In genomic region chr6:144929959-144930358, GRCm38 (mm10) we compare ENCODE assay signal across 28 mouse cellular contexts.
A peak's percentile ranks its signal among the peaks of the same experiment; 100 is the strongest.
DNase-seq lines count a peak whose midpoint lies in the region; ATAC-seq and TF ChIP-seq lines count a peak whose summit lies in the region.
"Had no signal": no experiment of that assay in that cellular context is flagged by ENCODE, and none has a peak within 500 bp of the region (broad histone marks: within the 10 kb centered on the region; RNA-seq: fewer than 3 reads in every experiment).

No protein-coding gene starts in this region.

- no peak overlapping the region for H3K9ac ChIP-seq in liver, postnatal 0 days (replicated peaks)
- H3K9ac ChIP-seq in neural tube, embryonic 14.5 days (replicated peaks; ENCODE audit: low read depth, low read length) = no peak overlapping the region
- H3K9ac ChIP-seq in neural tube, embryonic 15.5 days (replicated peaks) = no peak overlapping the region
- no peak overlapping the region for H3K9ac ChIP-seq in forebrain, embryonic 15.5 days (replicated peaks)
- no peak overlapping the region for H3K9ac ChIP-seq in stomach, postnatal 0 days (ENCODE audit: low read length)
- H3K9ac ChIP-seq: embryonic facial prominence, embryonic 12.5 days; heart, embryonic 15.5 days; hindbrain, embryonic 12.5 days; kidney, embryonic 15.5 days; liver, embryonic 15.5 days; lung, embryonic 15.5 days; neural tube, embryonic 12.5 days had no signal

- H3K36me3 ChIP-seq in liver, postnatal 0 days (replicated peaks; ENCODE audit: insufficient read depth, low read length) = no peaks in the 10 kb centered on the region
- no peaks in the 10 kb centered on the region for H3K36me3 ChIP-seq in neural tube, embryonic 14.5 days (ENCODE audit: control insufficient read depth, insufficient read depth, low read length)
- no peaks in the 10 kb centered on the region for H3K36me3 ChIP-seq in neural tube, embryonic 15.5 days
- no peaks in the 10 kb centered on the region for H3K36me3 ChIP-seq in forebrain, embryonic 15.5 days
- H3K36me3 ChIP-seq in stomach, postnatal 0 days (ENCODE audit: control insufficient read depth, insufficient read depth, low read length) = no peaks in the 10 kb centered on the region
- H3K36me3 ChIP-seq: embryonic facial prominence, embryonic 12.5 days; heart, embryonic 10.5 days; heart, embryonic 15.5 days; hindbrain, embryonic 12.5 days; kidney, embryonic 15.5 days; liver, embryonic 15.5 days; lung, embryonic 15.5 days; midbrain, embryonic 10.5 days; neural tube, embryonic 12.5 days had no signal

- 77% methylated on average over 4 of the region's 4 CpGs for WGBS in liver, postnatal 0 days (ENCODE audit: insufficient replicate concordance)
- 45% methylated on average over 4 of the region's 4 CpGs for WGBS in neural tube, embryonic 14.5 days
- 38% methylated on average over 4 of the region's 4 CpGs for WGBS in neural tube, embryonic 15.5 days
- WGBS in forebrain, embryonic 15.5 days = 11% methylated on average over 4 of the region's 4 CpGs
- WGBS in stomach, postnatal 0 days = 79% methylated on average over 4 of the region's 4 CpGs

- H3K4me2 ChIP-seq in liver, postnatal 0 days (ENCODE audit: low read depth, low read length) = no peak overlapping the region
- no peak overlapping the region for H3K4me2 ChIP-seq in neural tube, embryonic 14.5 days (ENCODE audit: low read depth, low read length)
- no peak overlapping the region for H3K4me2 ChIP-seq in neural tube, embryonic 15.5 days
- no peak overlapping the region for H3K4me2 ChIP-seq in forebrain, embryonic 15.5 days (replicated peaks)
- no peak overlapping the region for H3K4me2 ChIP-seq in stomach, postnatal 0 days (replicated peaks; ENCODE audit: low read depth)
- H3K4me2 ChIP-seq: embryonic facial prominence, embryonic 12.5 days; heart, embryonic 15.5 days; hindbrain, embryonic 12.5 days; kidney, embryonic 15.5 days; liver, embryonic 15.5 days; lung, embryonic 15.5 days; neural tube, embryonic 12.5 days had no signal

- DNase-seq in liver, postnatal 0 days = no peak
- no peak for DNase-seq in liver
- no peak for DNase-seq in right cerebral cortex, adult 18-20 months
- no peak for DNase-seq in stomach, postnatal 0 days (ENCODE audit: low spot score)
- DNase-seq: adrenal gland, postnatal 10 days; cerebellum, adult 11 months; cerebellum, adult 9-10 months; embryo, embryonic 11 days; gastrocnemius, postnatal 25 days; heart, adult 11 months; kidney, adult 18-20 months; kidney, postnatal 25 days; spleen, adult 18-20 months; thymus, adult 18-20 months; thymus, postnatal 25 days had no signal

- no peak for TF ChIP-seq EP300 in liver, postnatal 0 days (IDR thresholded peaks at IDR 0.05; ENCODE audit: low read depth)
- no peak for TF ChIP-seq EP300 in stomach, postnatal 0 days (optimal IDR thresholded peaks at IDR 0.05)

- H3K27ac ChIP-seq in liver, postnatal 0 days (ENCODE audit: low read depth) = peak overlapping the region; percentile 16; the same call in 1 of the 2 replicates
- H3K27ac ChIP-seq in neural tube, embryonic 14.5 days (ENCODE audit: low read depth, low read length) = no peak overlapping the region
- H3K27ac ChIP-seq in neural tube, embryonic 15.5 days (replicated peaks) = no peak overlapping the region
- H3K27ac ChIP-seq in forebrain, embryonic 15.5 days (replicated peaks) = 0 out of 2 replicates have a peak overlapping the region, but pooled peaks have one; percentile 11
- no peak overlapping the region for H3K27ac ChIP-seq in stomach, postnatal 0 days (replicated peaks)
- H3K27ac ChIP-seq: embryonic facial prominence, embryonic 12.5 days; heart, embryonic 10.5 days; heart, embryonic 15.5 days; hindbrain, embryonic 12.5 days; kidney, embryonic 15.5 days; liver, embryonic 15.5 days; lung, embryonic 15.5 days; midbrain, embryonic 10.5 days; neural tube, embryonic 12.5 days had no signal

- H3K4me1 ChIP-seq in liver, postnatal 0 days (ENCODE audit: insufficient read depth) = peaks cover 9% of the 10 kb centered on the region
- 0 out of 2 replicates have a peak, but pooled peaks cover 5% of the 10 kb centered on the region for H3K4me1 ChIP-seq in neural tube, embryonic 14.5 days (ENCODE audit: control insufficient read depth, insufficient read depth, low read length)
- peaks cover 4% of the 10 kb centered on the region for H3K4me1 ChIP-seq in neural tube, embryonic 15.5 days
- H3K4me1 ChIP-seq in forebrain, embryonic 15.5 days = peaks cover 7% of the 10 kb centered on the region
- no peaks in the 10 kb centered on the region for H3K4me1 ChIP-seq in stomach, postnatal 0 days (replicated peaks; ENCODE audit: control insufficient read depth, insufficient read depth)
- H3K4me1 ChIP-seq: heart, embryonic 10.5 days; heart, embryonic 15.5 days; hindbrain, embryonic 12.5 days; liver, embryonic 15.5 days; midbrain, embryonic 10.5 days; neural tube, embryonic 12.5 days had no signal

- 0 out of 2 replicates have a peak, but pooled peaks cover 3% of the 10 kb centered on the region for H3K9me3 ChIP-seq in liver, postnatal 0 days (ENCODE audit: low read length)
- H3K9me3 ChIP-seq in neural tube, embryonic 14.5 days (ENCODE audit: control insufficient read depth, low read length) = no peaks in the 10 kb centered on the region
- H3K9me3 ChIP-seq in neural tube, embryonic 15.5 days (replicated peaks) = no peaks in the 10 kb centered on the region
- H3K9me3 ChIP-seq in forebrain, embryonic 15.5 days = no peaks in the 10 kb centered on the region; the same call in 1 of the 2 replicates
- H3K9me3 ChIP-seq in stomach, postnatal 0 days (ENCODE audit: control insufficient read depth, low read length) = no peaks in the 10 kb centered on the region
- H3K9me3 ChIP-seq: embryonic facial prominence, embryonic 12.5 days; heart, embryonic 10.5 days; heart, embryonic 15.5 days; liver, embryonic 15.5 days; lung, embryonic 15.5 days had no signal

- no peaks in the 10 kb centered on the region for H3K27me3 ChIP-seq in liver, postnatal 0 days (ENCODE audit: insufficient read depth, low read length)
- H3K27me3 ChIP-seq in neural tube, embryonic 14.5 days (ENCODE audit: control insufficient read depth, insufficient read depth, low read length) = no peaks in the 10 kb centered on the region
- no peaks in the 10 kb centered on the region for H3K27me3 ChIP-seq in neural tube, embryonic 15.5 days (replicated peaks)
- H3K27me3 ChIP-seq in forebrain, embryonic 15.5 days = no peaks in the 10 kb centered on the region
- H3K27me3 ChIP-seq in stomach, postnatal 0 days (ENCODE audit: control insufficient read depth, insufficient read depth, low read length) = no peaks in the 10 kb centered on the region
- H3K27me3 ChIP-seq: embryonic facial prominence, embryonic 12.5 days; heart, embryonic 15.5 days; hindbrain, embryonic 12.5 days; kidney, embryonic 15.5 days; liver, embryonic 15.5 days; lung, embryonic 15.5 days; neural tube, embryonic 12.5 days; Patski had no signal

- no peak for ATAC-seq in liver, postnatal 0 days
- peak; percentile 66 for ATAC-seq in neural tube, embryonic 14.5 days (ENCODE audit: low read depth)
- ATAC-seq in neural tube, embryonic 15.5 days (ENCODE audit: low FRiP score) = no peak
- peak; percentile 46; the same call in 1 of the 2 replicates for ATAC-seq in forebrain, embryonic 15.5 days (replicated peaks)
- ATAC-seq in stomach, postnatal 0 days (ENCODE audit: low FRiP score, low TSS enrichment) = no peak
- ATAC-seq: Patski had no signal

- no peak for TF ChIP-seq CTCF in liver, postnatal 0 days (IDR thresholded peaks at IDR 0.05; ENCODE audit: low read depth)
- no peak for TF ChIP-seq CTCF in stomach, postnatal 0 days (IDR thresholded peaks at IDR 0.05; ENCODE audit: low read depth)

- no peak overlapping the region for H3K4me3 ChIP-seq in liver, postnatal 0 days (ENCODE audit: low read depth, low read length)
- H3K4me3 ChIP-seq in neural tube, embryonic 14.5 days (ENCODE audit: low read depth, low read length) = no peak overlapping the region
- H3K4me3 ChIP-seq in neural tube, embryonic 15.5 days (replicated peaks) = no peak overlapping the region
- H3K4me3 ChIP-seq in forebrain, embryonic 15.5 days = no peak overlapping the region
- H3K4me3 ChIP-seq in stomach, postnatal 0 days (ENCODE audit: low read depth, low read length) = no peak overlapping the region
- H3K4me3 ChIP-seq: embryonic facial prominence, embryonic 12.5 days; heart, embryonic 10.5 days; heart, embryonic 15.5 days; hindbrain, embryonic 12.5 days; kidney, embryonic 15.5 days; liver, embryonic 15.5 days; lung, embryonic 15.5 days; midbrain, embryonic 10.5 days; neural tube, embryonic 12.5 days had no signal

Comparison
In these comparisons a context has a peak if more than half of its experiments do, and no peak if none do; other contexts are left out.
1. ATAC-seq: peak in neural tube, embryonic 14.5 days (single experiment) and forebrain, embryonic 15.5 days (single experiment); none in liver, postnatal 0 days (single experiment), neural tube, embryonic 15.5 days (single experiment) and stomach, postnatal 0 days (single experiment).
2. H3K27ac ChIP-seq: peak in liver, postnatal 0 days (single experiment) and forebrain, embryonic 15.5 days (single experiment); none in neural tube, embryonic 14.5 days (single experiment), neural tube, embryonic 15.5 days (single experiment) and stomach, postnatal 0 days (single experiment).